17 mouse cellular contexts compared by ENCODE assay signal in genomic region chr4:4983474-4984194, GRCm38 (mm10).
"Had no signal": no experiment of that assay in that cellular context is flagged by ENCODE, and none has a peak within 500 bp of the region (broad histone marks: within the 10 kb centered on the region; RNA-seq: fewer than 3 reads in every experiment).

No protein-coding gene starts in this region.

- H3K27me3 ChIP-seq: liver, embryonic 15.5 days; megakaryocyte, embryonic 14.5 days had no signal

- H3K36me3 ChIP-seq: liver, embryonic 15.5 days had no signal

- H3K4me2 ChIP-seq: liver, embryonic 15.5 days; lung, embryonic 14.5 days; midbrain, embryonic 11.5 days had no signal

- DNase-seq: kidney, adult 11 months; kidney, postnatal 10 days; kidney, postnatal 4 days; left cerebral cortex, postnatal 4 days; lung, embryonic 14.5 days; lung, postnatal 10 days; lung, postnatal 4 days; retina, postnatal 1 day; right cerebral cortex, postnatal 4 days; spleen, adult 18-20 months; thymus, adult 18-20 months; thymus, postnatal 14 days had no signal

- H3K4me3 ChIP-seq: layer of hippocampus, adult 2 months; liver, embryonic 15.5 days; megakaryocyte, embryonic 14.5 days had no signal

- H3K27ac ChIP-seq: layer of hippocampus, adult 2 months; liver, embryonic 15.5 days had no signal

- H3K9ac ChIP-seq: liver, embryonic 15.5 days; lung, embryonic 14.5 days had no signal

- ATAC-seq: midbrain, embryonic 16.5 days had no signal

- H3K9me3 ChIP-seq: liver, embryonic 15.5 days had no signal

- H3K4me1 ChIP-seq: liver, embryonic 15.5 days; megakaryocyte, embryonic 14.5 days had no signal
